Mouse (Mus musculus) gastrocnemius, adult 18-20 months (tissue): ENCODE measurements around the gene Psen2. TPM values are rescaled to one million over a fixed set of nuclear protein-coding genes. Genes with fewer than 3 reads are reported as not detected.

Source experiments
- DNase-seq: peaks from one replicate; pipeline ENCODE4 v3.0.0; 2021; ENCODE audit warnings: low spot score
- long read RNA-seq, 2 experiments: library from polyadenylated mRNA; stranded (forward); transcript quantifications; one replicate each; pipeline ENCODE4 v2.0.0; 2021
- total RNA-seq, 2 experiments: library from RNA; stranded (reverse); gene quantifications; 2 replicates each; pipeline ENCODE4 v1.2.3; 2021

The Psen2 gene
- total RNA-seq = 1 to 10 TPM; 8.2 to 8.4 TPM
- long read RNA-seq, experiment 1, transcript Psen2-205 (11 exons, 1,997 nt) = major isoform, 5 of 11 reads
- long read RNA-seq, experiment 1, partial matches to known transcripts = 5 of 11 reads
- long read RNA-seq, experiment 1, other reads (novel, unspliced or antisense) = 1 of 11 reads
- long read RNA-seq, experiment 2, partial matches to known transcripts = 2 of 4 reads
- long read RNA-seq, experiment 2, other reads (novel, unspliced or antisense) = 0 of 4 reads

GRCm38 (mm10) chr1:180263364-180263997 is at the start of gene Psen2:
TSS of gene Psen2 (minus strand) at chr1:180263438.
- peak; percentile 42 for DNase-seq

- peak; percentile 69 for DNase-seq
Measured at GRCm38 (mm10) chr1:180312792-180313311, 49.6 kb upstream of the Psen2 start.

- DNase-seq = no peak
Measured at GRCm38 (mm10) chr1:180312286-180312685, 49.0 kb upstream of the Psen2 start.

- no peak for DNase-seq
Measured at GRCm38 (mm10) chr1:180308897-180309296, 45.7 kb upstream of the Psen2 start.

GRCm38 (mm10) chr1:180307661-180308060 is 44.4 kb upstream of the Psen2 start:
- no peak for DNase-seq

GRCm38 (mm10) chr1:180306889-180307288 is 43.7 kb upstream of the Psen2 start:
- DNase-seq = no peak

- DNase-seq = no peak
Measured at GRCm38 (mm10) chr1:180303600-180303999, 40.4 kb upstream of the Psen2 start.

GRCm38 (mm10) chr1:180302253-180303120 is 39.2 kb upstream of the Psen2 start:
- no peak for DNase-seq

- DNase-seq = no peak
Measured at GRCm38 (mm10) chr1:180300997-180301396, 37.8 kb upstream of the Psen2 start.

- DNase-seq = no peak
Measured at GRCm38 (mm10) chr1:180300292-180300691, 37.1 kb upstream of the Psen2 start.

GRCm38 (mm10) chr1:180299697-180300096 is 36.5 kb upstream of the Psen2 start:
- no peak for DNase-seq

- no peak for DNase-seq
Measured at GRCm38 (mm10) chr1:180296088-180296487, 32.9 kb upstream of the Psen2 start.

- DNase-seq = no peak
Measured at GRCm38 (mm10) chr1:180290358-180290757, 27.1 kb upstream of the Psen2 start.

GRCm38 (mm10) chr1:180289788-180290187 is 26.6 kb upstream of the Psen2 start:
- no peak for DNase-seq

GRCm38 (mm10) chr1:180288872-180289468 is 25.7 kb upstream of the Psen2 start:
- DNase-seq = no peak

GRCm38 (mm10) chr1:180288227-180288626 is 25.0 kb upstream of the Psen2 start:
- DNase-seq = no peak

- DNase-seq = no peak
Measured at GRCm38 (mm10) chr1:180286081-180286831, 23.0 kb upstream of the Psen2 start.

GRCm38 (mm10) chr1:180283813-180284768 is 20.9 kb upstream of the Psen2 start:
- no peak for DNase-seq

GRCm38 (mm10) chr1:180282581-180282980 is 19.3 kb upstream of the Psen2 start:
- no peak for DNase-seq

GRCm38 (mm10) chr1:180279648-180280047 is 16.4 kb upstream of the Psen2 start:
- DNase-seq = peak; percentile 28
